Mouse (Mus musculus) limb, embryonic 14.5 days (tissue): ENCODE results near the gene Psmb6. TPM values are rescaled to one million over a fixed set of nuclear protein-coding genes. Genes with fewer than 3 reads are reported as not detected.
"Not testable (repeated sequence)": the region's sequence is repeated elsewhere in the genome, so short reads cannot be mapped to it uniquely, and the experiment has no call there.

Experiments used
- ATAC-seq: fragments of 200-750 bp; cut with Nextera tagmentation; 2 replicates; pipeline ENCODE4 v1.8.0; 2017; ENCODE audit warnings: low read depth, moderate number of reproducible peaks, moderate TSS enrichment; ENCODE audit not compliant: low FRiP score
- DNase-seq: peaks from one replicate; pipeline ENCODE4 v3.0.0-alpha.2; 2015; ENCODE audit warnings: low spot score
- H3K27ac ChIP-seq: fragments of 300-500 bp; sonication (generic); replicated peaks from 2 replicates; pipeline ENCODE4 v1.5.1; 2014; ENCODE audit warnings: low read depth, mild to moderate bottlenecking, low read length, moderate library complexity, mixed read lengths
- H3K27me3 ChIP-seq: fragments of 300-500 bp; sonication (generic); 2 replicates; pipeline ENCODE4 v1.6.1; 2014; ENCODE audit warnings: low read length, mixed read lengths; ENCODE audit not compliant: control insufficient read depth, insufficient read depth
- H3K36me3 ChIP-seq: fragments of 300-500 bp; sonication (generic); 2 replicates; pipeline ENCODE4 v1.6.1; 2014; ENCODE audit warnings: mild to moderate bottlenecking, low read length, moderate library complexity, mixed read lengths; ENCODE audit not compliant: control insufficient read depth, insufficient read depth
- H3K4me1 ChIP-seq: fragments of 300-500 bp; sonication (generic); 2 replicates; pipeline ENCODE4 v1.6.1; 2014; ENCODE audit warnings: antibody characterized with exemption, low read length, mixed read lengths; ENCODE audit not compliant: control insufficient read depth, insufficient read depth
- H3K4me2 ChIP-seq: fragments of 300-500 bp; sonication (generic); replicated peaks from 2 replicates; pipeline ENCODE4 v1.6.1; 2014; ENCODE audit warnings: low read depth, mild to moderate bottlenecking, low read length, moderate library complexity; ENCODE audit not compliant: severe bottlenecking
- H3K4me3 ChIP-seq: fragments of 300-500 bp; sonication (generic); replicated peaks from 2 replicates; pipeline ENCODE4 v1.5.1; 2014; ENCODE audit warnings: low read length
- H3K9ac ChIP-seq: fragments of 300-500 bp; sonication (generic); 2 replicates; pipeline ENCODE4 v1.6.1; 2014; ENCODE audit warnings: mild to moderate bottlenecking, low read depth, low read length, moderate library complexity; ENCODE audit not compliant: severe bottlenecking
- H3K9me3 ChIP-seq: fragments of 300-500 bp; sonication (generic); 2 replicates; pipeline ENCODE4 v1.6.1; 2016; ENCODE audit warnings: low read length; ENCODE audit not compliant: control insufficient read depth
- POLR2A ChIP-seq: fragments of 200-500 bp; IDR thresholded peaks from 2 replicates; pipeline ENCODE4 v1.8.0; 2012; ENCODE audit warnings: inconsistent platforms, mild to moderate bottlenecking, moderate library complexity, borderline replicate concordance; ENCODE audit not compliant: insufficient read depth, insufficient read length; ENCODE audit errors: extremely low read depth
- WGBS: fragments of 180-500 bp; shearing (Covaris S2); extraction: QIAGEN DNeasy Blood & Tissue Kit; methylation state at CpG from one replicate; pipeline ENCODE4 v1.1.7; 2014; 5-methylcytosine and 5-hydroxymethylcytosine counted together
- polyA plus RNA-seq, 2 experiments: library from polyadenylated mRNA; depleted of rRNA in 1 of 2; stranded (reverse) in 1 of 2; unstranded in 1 of 2; fragments of >200 nt; fragmentation: Nextera tagmentation in 1 of 2; extraction: Ambion mirVana in 1 of 2; gene quantifications; 2 replicates each; pipeline versions ENCODE4 v1.2.1 to v1.2.3; 2012 to 2014

The Psmb6 gene
- polyA plus RNA-seq, 2 experiments = 421 to 779 TPM

DNA sequence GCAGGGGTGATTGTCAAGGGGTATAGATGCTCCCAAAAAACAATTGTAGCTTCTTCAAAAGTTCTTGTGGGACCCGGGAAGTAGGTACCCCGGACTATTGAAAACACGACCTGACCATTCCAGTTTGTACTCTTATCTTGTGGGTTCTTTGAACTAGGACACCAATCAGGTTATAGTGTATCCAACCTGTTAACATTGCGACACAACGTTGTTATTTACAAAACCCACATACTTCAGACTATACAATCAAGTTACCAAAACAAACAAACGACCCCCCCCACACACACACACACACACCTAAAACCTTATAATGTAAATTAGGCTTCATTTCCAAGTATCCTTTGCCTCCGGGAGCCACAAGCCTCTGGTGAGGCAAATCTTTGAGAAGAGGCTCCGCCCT is 385 bp upstream of the Psmb6 start:
- H3K27ac ChIP-seq = no peak overlapping the region
- 12% methylated on average over 8 of the region's 8 CpGs for WGBS
- no peak for DNase-seq
- peaks cover 26% of the 10 kb centered on the region for H3K36me3 ChIP-seq
- peaks cover 9% of the 10 kb centered on the region for H3K4me1 ChIP-seq
- TF ChIP-seq POLR2A = no peak
- peak; percentile 16 for ATAC-seq
- H3K27me3 ChIP-seq = no peaks in the 10 kb centered on the region
- peak overlapping the region; percentile 65 for H3K4me3 ChIP-seq
- H3K9ac ChIP-seq = 0 out of 2 replicates have a peak overlapping the region, but pooled peaks have one; percentile 25
- H3K4me2 ChIP-seq = peak overlapping the region; percentile 79
- H3K9me3 ChIP-seq = no peaks in the 10 kb centered on the region

DNA sequence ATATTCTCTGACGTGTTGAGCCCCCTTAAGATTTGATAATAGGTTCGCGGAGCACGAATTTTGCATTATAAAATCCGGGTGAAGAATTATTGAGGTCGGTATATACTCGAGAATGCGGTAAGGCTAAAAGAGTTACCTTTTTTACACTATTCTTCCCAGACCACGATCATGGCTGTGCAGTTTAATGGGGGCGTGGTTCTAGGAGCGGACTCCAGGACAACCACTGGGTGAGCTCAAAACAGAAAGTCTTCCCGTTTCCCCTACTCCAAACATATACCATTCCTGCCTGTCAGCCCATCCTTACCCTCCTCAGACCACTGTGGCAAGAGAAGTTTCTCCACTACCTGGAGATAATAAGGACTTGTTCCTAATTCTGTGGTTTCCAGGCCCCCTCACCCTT is 559 bp downstream of the Psmb6 start:
- Histone ChIP-seq H3K9me3 (no peaks in the 10 kb centered on the region), H3K4me2 (peak overlapping the region; percentile 79), H3K27ac (no peak overlapping the region), H3K9ac (peak overlapping the region; percentile 72), H3K4me1 (peaks cover 5% of the 10 kb centered on the region), H3K36me3 (peaks cover 26% of the 10 kb centered on the region), H3K4me3 (peak overlapping the region; percentile 65), H3K27me3 (no peaks in the 10 kb centered on the region)
- WGBS = 1% methylated on average over 12 of the region's 12 CpGs
- ATAC-seq = peak; percentile 28; the same call in 1 of the 2 replicates
- no peak for TF ChIP-seq POLR2A
- no peak for DNase-seq

DNA sequence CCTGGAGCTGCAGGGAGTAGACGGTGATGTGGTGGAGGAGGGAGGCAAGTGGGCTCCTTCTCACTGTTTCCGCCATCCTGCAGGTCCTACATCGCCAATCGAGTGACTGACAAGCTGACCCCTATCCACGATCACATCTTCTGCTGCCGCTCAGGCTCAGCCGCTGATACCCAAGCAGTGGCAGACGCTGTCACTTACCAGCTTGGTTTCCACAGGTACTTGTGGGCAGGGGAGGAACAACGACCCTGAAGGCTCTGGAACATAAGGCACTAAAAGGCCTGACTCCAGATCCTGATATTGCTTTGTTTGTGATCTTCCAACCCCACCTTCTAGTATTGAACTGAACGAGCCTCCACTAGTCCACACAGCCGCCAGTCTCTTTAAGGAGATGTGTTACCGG is 1.0 kb downstream of the Psmb6 start:
- peaks cover 26% of the 10 kb centered on the region for H3K36me3 ChIP-seq
- peak overlapping the region; percentile 79 for H3K4me2 ChIP-seq
- DNase-seq (no peak), ATAC-seq (no peak)
- peak overlapping the region; percentile 72; the same call in 1 of the 2 replicates for H3K9ac ChIP-seq
- peak overlapping the region; percentile 65 for H3K4me3 ChIP-seq
- H3K27me3 ChIP-seq = no peaks in the 10 kb centered on the region
- 90% methylated on average over 12 of the region's 12 CpGs for WGBS
- no peaks in the 10 kb centered on the region for H3K9me3 ChIP-seq
- peaks cover 5% of the 10 kb centered on the region for H3K4me1 ChIP-seq
- no peak overlapping the region for H3K27ac ChIP-seq
- no peak for TF ChIP-seq POLR2A

DNA sequence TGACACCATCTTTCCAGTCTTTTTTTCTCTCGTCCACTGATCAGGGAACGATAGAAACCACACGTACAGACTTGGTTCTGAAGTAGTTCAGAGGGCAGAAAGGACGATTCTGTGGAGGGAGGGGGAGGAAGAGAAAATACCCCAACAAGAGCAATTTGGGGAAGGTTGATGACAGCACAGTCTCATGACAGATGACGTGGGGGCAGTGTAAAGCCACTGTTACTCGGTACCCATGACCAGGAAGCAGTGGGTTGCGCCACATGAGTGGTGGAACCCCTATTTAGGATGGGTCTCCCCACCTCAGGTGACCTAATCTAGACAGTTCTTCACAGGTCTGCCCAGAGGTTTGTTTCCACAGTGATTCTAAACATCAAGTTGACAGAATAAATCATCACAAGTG is 3.4 kb downstream of the Psmb6 start:
- Histone ChIP-seq H3K27ac (no peak overlapping the region), H3K4me1 (peaks cover 5% of the 10 kb centered on the region), H3K4me3 (no peak overlapping the region), H3K27me3 (no peaks in the 10 kb centered on the region), H3K9ac (no peak overlapping the region), H3K4me2 (no peak overlapping the region), H3K36me3 (peaks cover 26% of the 10 kb centered on the region), H3K9me3 (no peaks in the 10 kb centered on the region)
- no peak for TF ChIP-seq POLR2A
- no peak for DNase-seq
- ATAC-seq = no peak
- 92% methylated on average over 7 of the region's 7 CpGs for WGBS

DNA sequence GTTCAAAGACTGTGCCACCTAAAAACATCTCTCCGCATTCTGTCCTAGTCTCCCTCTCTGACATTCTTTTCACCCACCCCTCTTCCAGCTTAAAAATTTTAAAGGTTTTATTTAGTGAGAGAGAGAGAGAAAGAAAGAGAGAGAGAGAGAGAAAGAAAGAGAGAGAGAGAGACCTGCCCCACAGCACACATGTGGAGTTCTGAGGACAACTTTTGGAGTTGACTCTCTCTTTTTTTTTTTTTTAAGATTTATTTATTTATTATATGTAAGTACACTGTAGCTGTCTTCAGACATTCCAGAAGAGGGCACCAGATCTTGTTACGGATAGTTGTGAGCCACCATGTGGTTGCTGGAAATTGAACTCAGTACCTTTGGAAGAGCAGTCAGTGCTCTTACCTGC is 5.9 kb downstream of the Psmb6 start:
- ATAC-seq, H3K27me3 ChIP-seq, H3K27ac ChIP-seq, H3K4me1 ChIP-seq, DNase-seq, H3K9ac ChIP-seq, H3K9me3 ChIP-seq, H3K4me2 ChIP-seq, H3K4me3 ChIP-seq: not testable (repeated sequence)
- 81% methylated on average over 2 of the region's 2 CpGs for WGBS
- peaks cover 26% of the 10 kb centered on the region for H3K36me3 ChIP-seq

DNA sequence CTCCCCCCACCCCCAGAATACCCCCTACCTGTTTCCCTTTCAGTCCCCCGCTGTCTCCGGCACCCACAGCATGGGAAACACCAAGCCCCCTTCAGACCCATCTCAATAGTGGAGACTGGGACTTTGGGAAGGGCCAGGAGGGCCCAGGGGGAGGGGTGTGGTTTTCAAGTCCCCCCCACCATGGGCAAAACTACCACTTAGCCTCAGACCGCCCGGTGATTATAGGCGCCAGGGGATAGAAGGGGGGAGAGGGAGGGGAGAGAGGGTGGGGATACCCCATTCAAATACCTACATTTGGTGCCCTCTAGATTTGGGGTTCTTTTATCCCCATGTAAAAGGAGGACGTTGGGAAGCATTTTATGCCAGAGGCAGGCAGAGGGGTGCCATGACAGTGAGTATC is 7.7 kb downstream of the Psmb6 start, which contains the start of gene Gm40193:
Gene Gm40193, minus strand, starts transcription at position 101 of the 400 bp plus-strand sequence.
- no peak within 1 kb of the TSS for H3K4me3 ChIP-seq
- no peak for TF ChIP-seq POLR2A
- no peaks in the 10 kb centered on the region for H3K9me3 ChIP-seq
- H3K27me3 ChIP-seq = no peaks in the 10 kb centered on the region
- DNase-seq = no peak
- no peak within 1 kb of the TSS for H3K4me2 ChIP-seq
- no peak for ATAC-seq
- WGBS = 80% methylated on average over 6 of the region's 6 CpGs
- H3K36me3 ChIP-seq = peaks cover 10% of the 10 kb centered on the region
- H3K9ac ChIP-seq = no peak within 1 kb of the TSS
- no peaks in the 10 kb centered on the region for H3K4me1 ChIP-seq
- H3K27ac ChIP-seq = no peak within 1 kb of the TSS
